Mouse (Mus musculus): ENCODE measurements at regions not wholly inside any gene's neighbourhood (a gene's known extent, or its start where the extent isn't known, plus 50 kb on each side); places are given as distances from the start of the nearest gene placed in this dataset.

GRCm38 (mm10) chr12:118376521-118377493, 75.6 kb upstream of the Sp4 start:
- Histone ChIP-seq H3K4me2 (ENCODE audit: low read length) (no peak overlapping the region), H3K9ac (ENCODE audit: low read depth, low read length) (no peak overlapping the region), H3K27me3 (replicated peaks; ENCODE audit: control insufficient read depth, insufficient read depth, low read length) (no peaks in the 10 kb centered on the region), H3K27ac (ENCODE audit: low read depth, low read length) (no peak overlapping the region), H3K9me3 (ENCODE audit: control insufficient read depth, low read length) (no peaks in the 10 kb centered on the region), H3K4me3 (ENCODE audit: low read length) (no peak overlapping the region), H3K36me3 (ENCODE audit: control insufficient read depth, insufficient read depth, low read length) (no peaks in the 10 kb centered on the region), H3K4me1 (ENCODE audit: control insufficient read depth, insufficient read depth, low read depth, low read length) (no peaks in the 10 kb centered on the region)
- 81% methylated on average over 14 of the region's 14 CpGs for WGBS
- ATAC-seq = no peak

DNA sequence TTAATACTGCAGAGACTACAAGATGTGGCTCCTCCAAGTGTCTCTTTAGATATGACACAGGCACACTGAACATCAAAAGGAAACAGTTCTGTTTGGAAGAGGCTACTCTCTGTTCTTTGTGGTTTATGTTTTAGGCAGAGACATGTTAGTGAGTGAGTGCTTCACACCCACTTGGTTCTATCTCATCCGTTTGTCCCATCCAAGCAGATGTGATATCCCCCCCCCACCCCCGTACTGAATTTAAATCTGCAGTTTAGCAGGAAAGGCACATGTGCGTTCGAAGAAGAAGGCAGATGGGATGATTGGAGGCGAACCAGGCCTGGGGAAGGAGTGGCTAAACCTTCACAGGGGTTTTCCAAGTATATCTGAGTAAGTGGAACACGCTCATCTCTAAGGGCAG, 72.0 kb upstream of the Sp4 start:
- H3K36me3 ChIP-seq (ENCODE audit: control insufficient read depth, insufficient read depth, low read length) = no peaks in the 10 kb centered on the region
- no peak for ATAC-seq
- H3K4me2 ChIP-seq (ENCODE audit: low read length) = no peak overlapping the region
- H3K9me3 ChIP-seq (ENCODE audit: control insufficient read depth, low read length) = no peaks in the 10 kb centered on the region
- H3K27me3 ChIP-seq (replicated peaks; ENCODE audit: control insufficient read depth, insufficient read depth, low read length) = no peaks in the 10 kb centered on the region
- no peaks in the 10 kb centered on the region for H3K4me1 ChIP-seq (ENCODE audit: control insufficient read depth, insufficient read depth, low read depth, low read length)
- H3K27ac ChIP-seq (ENCODE audit: low read depth, low read length) = no peak overlapping the region
- H3K9ac ChIP-seq (ENCODE audit: low read depth, low read length) = no peak overlapping the region
- 86% methylated on average over 6 of the region's 6 CpGs for WGBS
- H3K4me3 ChIP-seq (ENCODE audit: low read length) = no peak overlapping the region

GRCm38 (mm10) chr12:118371905-118372304, 70.7 kb upstream of the Sp4 start:
- Histone ChIP-seq H3K27me3 (replicated peaks; ENCODE audit: control insufficient read depth, insufficient read depth, low read length) (no peaks in the 10 kb centered on the region), H3K27ac (ENCODE audit: low read depth, low read length) (no peak overlapping the region), H3K4me2 (ENCODE audit: low read length) (no peak overlapping the region), H3K9me3 (ENCODE audit: control insufficient read depth, low read length) (no peaks in the 10 kb centered on the region), H3K4me1 (ENCODE audit: control insufficient read depth, insufficient read depth, low read depth, low read length) (no peaks in the 10 kb centered on the region), H3K9ac (ENCODE audit: low read depth, low read length) (no peak overlapping the region), H3K4me3 (ENCODE audit: low read length) (no peak overlapping the region), H3K36me3 (ENCODE audit: control insufficient read depth, insufficient read depth, low read length) (no peaks in the 10 kb centered on the region)
- WGBS = 93% methylated on average over 4 of the region's 4 CpGs
- ATAC-seq = no peak

DNA sequence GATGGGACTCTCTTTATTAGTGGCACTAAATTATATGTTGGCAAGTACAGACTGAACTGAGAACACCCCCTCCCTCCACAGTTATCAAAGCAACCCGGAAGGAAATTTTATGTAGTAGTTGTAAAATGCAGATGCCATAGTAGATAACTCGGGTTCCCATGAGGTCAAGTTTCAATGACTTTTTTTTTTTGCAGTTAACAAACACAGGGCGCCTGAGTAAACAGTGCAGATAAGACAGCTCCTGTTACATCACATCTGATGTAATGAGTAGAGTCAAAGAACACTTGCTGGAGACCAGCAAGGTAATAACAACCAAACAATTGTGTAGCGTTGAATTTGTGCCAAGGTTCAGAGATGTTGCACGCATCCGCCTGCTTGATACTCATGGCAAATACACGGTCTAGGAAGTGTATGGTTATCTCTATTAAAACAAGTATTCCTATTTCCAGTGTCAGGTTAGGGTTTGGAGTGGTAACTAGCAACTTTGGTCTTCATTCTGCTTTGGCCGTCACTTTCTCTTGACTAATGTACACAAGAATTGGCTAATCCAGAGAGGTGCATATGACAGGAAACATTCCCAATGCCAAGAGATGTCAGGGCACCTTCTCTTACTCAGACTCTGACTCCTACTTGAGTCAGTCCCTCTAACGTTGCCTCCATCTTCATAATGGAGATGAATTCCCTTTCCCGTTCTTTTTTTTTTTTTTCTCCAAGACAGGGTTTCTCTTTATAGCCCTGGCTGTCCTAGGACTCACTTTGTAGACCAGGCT, 66.3 kb upstream of the Sp4 start:
- ATAC-seq = no peak
- no peak overlapping the region for H3K9ac ChIP-seq (ENCODE audit: low read depth, low read length)
- no peaks in the 10 kb centered on the region for H3K9me3 ChIP-seq (ENCODE audit: control insufficient read depth, low read length)
- H3K27me3 ChIP-seq (replicated peaks; ENCODE audit: control insufficient read depth, insufficient read depth, low read length) = no peaks in the 10 kb centered on the region
- H3K4me1 ChIP-seq (ENCODE audit: control insufficient read depth, insufficient read depth, low read depth, low read length) = no peaks in the 10 kb centered on the region
- H3K27ac ChIP-seq (ENCODE audit: low read depth, low read length) = no peak overlapping the region
- no peak overlapping the region for H3K4me3 ChIP-seq (ENCODE audit: low read length)
- no peak overlapping the region for H3K4me2 ChIP-seq (ENCODE audit: low read length)
- WGBS = 86% methylated on average over 10 of the region's 10 CpGs
- H3K36me3 ChIP-seq (ENCODE audit: control insufficient read depth, insufficient read depth, low read length) = no peaks in the 10 kb centered on the region

DNA sequence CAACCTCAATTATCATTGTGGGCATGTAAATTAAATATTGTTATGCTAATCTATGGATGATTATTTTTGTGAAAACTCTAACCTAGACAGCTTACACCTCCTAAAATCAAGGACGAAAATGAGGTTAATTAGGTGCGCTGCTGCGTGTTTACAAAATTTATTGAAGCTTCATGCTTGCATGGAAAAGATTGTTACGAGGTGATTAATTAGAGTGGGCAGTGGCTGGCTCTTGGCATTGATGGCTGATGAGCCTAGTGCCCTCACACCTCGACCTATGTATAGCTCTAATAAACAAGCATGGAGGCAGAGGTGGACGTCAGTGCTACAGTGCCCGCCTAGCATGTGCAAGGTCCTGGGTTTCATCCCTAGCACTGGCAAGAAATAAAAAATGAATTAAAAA, 51.6 kb upstream of the Sp4 start:
- no peak overlapping the region for H3K9ac ChIP-seq (ENCODE audit: low read depth, low read length)
- H3K4me2 ChIP-seq (ENCODE audit: low read length) = no peak overlapping the region
- 73% methylated on average over 7 of the region's 7 CpGs for WGBS
- no peaks in the 10 kb centered on the region for H3K9me3 ChIP-seq (ENCODE audit: control insufficient read depth, low read length)
- no peaks in the 10 kb centered on the region for H3K36me3 ChIP-seq (ENCODE audit: control insufficient read depth, insufficient read depth, low read length)
- H3K4me1 ChIP-seq (ENCODE audit: control insufficient read depth, insufficient read depth, low read depth, low read length) = no peaks in the 10 kb centered on the region
- H3K4me3 ChIP-seq (ENCODE audit: low read length) = no peak overlapping the region
- no peak for ATAC-seq
- H3K27me3 ChIP-seq (replicated peaks; ENCODE audit: control insufficient read depth, insufficient read depth, low read length) = no peaks in the 10 kb centered on the region
- H3K27ac ChIP-seq (ENCODE audit: low read depth, low read length) = no peak overlapping the region

- Histone ChIP-seq H3K36me3 (ENCODE audit: control insufficient read depth, insufficient read depth, low read length) (no peaks in the 10 kb centered on the region), H3K4me1 (ENCODE audit: control insufficient read depth, insufficient read depth, low read depth, low read length) (no peaks in the 10 kb centered on the region), H3K9me3 (ENCODE audit: control insufficient read depth, low read length) (no peaks in the 10 kb centered on the region), H3K4me3 (ENCODE audit: low read length) (no peak overlapping the region), H3K4me2 (ENCODE audit: low read length) (no peak overlapping the region), H3K27ac (ENCODE audit: low read depth, low read length) (no peak overlapping the region), H3K9ac (ENCODE audit: low read depth, low read length) (no peak overlapping the region), H3K27me3 (replicated peaks; ENCODE audit: control insufficient read depth, insufficient read depth, low read length) (no peaks in the 10 kb centered on the region)
- ATAC-seq = no peak
Measured at GRCm38 (mm10) chr12:118351421-118351820, 50.2 kb upstream of the Sp4 start.

Data from hindbrain, embryonic 16.5 days (tissue).